Mouse (Mus musculus) C2C12 (cell line): ENCODE results near the gene S100a3.

Experiments used
- CTCF ChIP-seq: IDR thresholded peaks from one replicate; pipeline ENCODE4 v1.5.1; 2011; ENCODE audit not compliant: control insufficient read depth, insufficient read depth, insufficient read length
- USF1 ChIP-seq: IDR thresholded peaks from one replicate; pipeline ENCODE4 v1.6.1; 2011; ENCODE audit warnings: low read depth, mild to moderate bottlenecking, control low read depth, moderate library complexity

- TF ChIP-seq CTCF, result no peak
- TF ChIP-seq USF1, result no peak
Observed at GRCm38 (mm10) chr3:90587361-90588101, 27.2 kb downstream of the S100a3 start.
